Mouse (Mus musculus) embryonic facial prominence, embryonic 11.5 days (tissue): ENCODE results near the gene Slc35g3. TPM values are rescaled to one million over a fixed set of nuclear protein-coding genes. Genes with fewer than 3 reads are reported as not detected.

Source experiments
- ATAC-seq: fragments of 200-750 bp; cut with Nextera tagmentation; replicated peaks from 2 replicates; pipeline ENCODE4 v1.8.0; 2017; ENCODE audit warnings: low read depth; ENCODE audit not compliant: insufficient number of reproducible peaks, low FRiP score, low TSS enrichment
- DNase-seq: peaks from one replicate; pipeline ENCODE4 v3.0.0-alpha.2; 2015; ENCODE audit warnings: low spot score
- H3K27ac ChIP-seq: fragments of 300-500 bp; sonication (generic); replicated peaks from 2 replicates; pipeline ENCODE4 v1.5.1; 2014; ENCODE audit warnings: mild to moderate bottlenecking, low read depth, low read length, control low read depth
- H3K27me3 ChIP-seq: fragments of 300-500 bp; sonication (generic); 2 replicates; pipeline ENCODE4 v1.6.1; 2014; ENCODE audit warnings: mild to moderate bottlenecking, low read length, moderate library complexity, mixed read lengths; ENCODE audit not compliant: control insufficient read depth, insufficient read depth
- H3K36me3 ChIP-seq: fragments of 300-500 bp; sonication (generic); replicated peaks from 2 replicates; pipeline ENCODE4 v1.6.1; 2014; ENCODE audit warnings: low read depth, mild to moderate bottlenecking, low read length, moderate library complexity, mixed read lengths; ENCODE audit not compliant: control insufficient read depth, insufficient read depth
- H3K4me1 ChIP-seq: fragments of 300-500 bp; sonication (generic); 2 replicates; pipeline ENCODE4 v1.6.1; 2014; ENCODE audit warnings: low read length, mixed read lengths; ENCODE audit not compliant: control insufficient read depth, insufficient read depth
- H3K4me2 ChIP-seq: fragments of 300-500 bp; sonication (generic); 2 replicates; pipeline ENCODE4 v1.6.1; 2014; ENCODE audit warnings: low read depth, mild to moderate bottlenecking, control low read depth, low read length, moderate library complexity
- H3K4me3 ChIP-seq: fragments of 300-500 bp; sonication (generic); 2 replicates; pipeline ENCODE4 v1.5.1; 2014; ENCODE audit warnings: low read depth, low read length, control low read depth
- H3K9ac ChIP-seq: fragments of 300-500 bp; sonication (generic); replicated peaks from 2 replicates; pipeline ENCODE4 v1.6.1; 2014; ENCODE audit warnings: mild to moderate bottlenecking, control low read depth, low read length
- H3K9me3 ChIP-seq: fragments of 300-500 bp; sonication (generic); replicated peaks from 2 replicates; pipeline ENCODE4 v1.6.1; 2016; ENCODE audit warnings: mild to moderate bottlenecking, low read length, inconsistent platforms, mixed read lengths; ENCODE audit not compliant: control insufficient read depth
- WGBS: fragments of 180-500 bp; shearing (Covaris S2); extraction: QIAGEN DNeasy Blood & Tissue Kit; methylation state at CpG from one replicate; pipeline ENCODE4 v1.1.7; 2014; 5-methylcytosine and 5-hydroxymethylcytosine counted together
- polyA plus RNA-seq: library from polyadenylated mRNA; unstranded; fragments of >200 nt; fragmentation: Nextera tagmentation; extraction: Ambion mirVana; gene quantifications from 2 replicates; pipeline ENCODE4 v1.2.1, GENCODE M21; 2014

Gene Slc35g3
- polyA plus RNA-seq, 1 experiment from 2014 or later: 0.18 TPM

DNA sequence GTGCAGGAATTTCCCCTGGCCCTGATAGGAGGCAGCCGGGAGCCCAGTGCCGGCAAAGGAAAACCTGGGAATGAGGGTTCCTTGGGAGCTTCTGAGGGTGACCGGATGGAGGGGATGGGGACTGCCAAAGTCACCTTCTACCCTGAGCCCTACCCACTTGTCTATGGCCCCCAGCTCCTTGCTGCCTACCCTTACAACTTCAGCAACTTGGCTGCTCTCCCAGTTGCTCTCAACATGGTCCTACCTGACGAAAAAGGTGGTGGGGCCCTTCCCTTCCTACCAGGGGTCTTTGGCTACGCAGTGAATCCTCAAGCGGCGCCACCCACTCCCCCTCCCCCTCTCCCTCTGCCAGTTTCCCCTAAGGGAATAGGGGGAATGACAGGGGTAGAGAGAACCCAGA is 17.2 kb upstream of the Slc35g3 start:
- DNase-seq: no peak
- Histone ChIP-seq H3K36me3 (no peaks in the 10 kb centered on the region), H3K4me2 (no peak overlapping the region), H3K9me3 (no peaks in the 10 kb centered on the region), H3K27me3 (no peaks in the 10 kb centered on the region; the same call in 1 of the 2 replicates), H3K27ac (no peak overlapping the region), H3K4me3 (no peak overlapping the region), H3K9ac (no peak overlapping the region), H3K4me1 (no peaks in the 10 kb centered on the region)
- ATAC-seq: no peak
- 36% methylated on average over 7 of the region's 7 CpGs for WGBS

DNA sequence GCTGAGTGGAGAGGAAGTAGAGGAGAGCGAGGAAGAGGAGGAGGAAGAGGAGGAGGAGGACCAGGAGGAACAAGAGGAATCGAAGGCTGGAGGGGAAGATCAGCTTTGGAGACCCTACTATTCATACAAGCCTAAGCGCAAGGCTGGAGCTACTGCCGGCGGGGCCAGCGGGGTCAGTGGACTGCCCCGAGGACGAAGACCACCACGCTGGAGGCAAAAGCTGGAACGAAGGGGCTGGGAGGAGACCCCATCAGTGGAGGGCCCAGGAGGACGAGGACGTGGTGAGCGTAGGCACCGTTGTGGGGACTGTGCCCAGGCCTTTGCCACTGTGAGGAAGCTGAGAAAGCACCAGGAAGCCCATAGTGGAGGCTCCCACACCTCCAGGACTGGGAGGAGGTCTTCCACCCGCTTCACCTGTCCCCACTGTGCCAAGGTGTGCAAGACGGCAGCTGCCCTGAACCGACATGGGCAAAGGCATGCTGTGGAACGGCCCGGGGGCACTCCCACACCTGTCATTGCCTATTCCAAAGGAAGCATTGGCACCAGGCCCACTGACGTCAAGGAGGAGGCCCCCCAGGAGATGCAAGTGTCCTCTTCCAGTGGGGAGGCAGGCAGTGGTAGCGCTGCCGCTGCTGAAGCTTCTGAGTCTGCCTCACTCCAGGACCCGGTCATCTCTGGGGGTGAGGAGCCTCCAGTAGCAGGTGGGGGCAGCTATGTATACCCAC is 16.7 kb upstream of the Slc35g3 start:
- H3K9me3 ChIP-seq: no peaks in the 10 kb centered on the region

DNA sequence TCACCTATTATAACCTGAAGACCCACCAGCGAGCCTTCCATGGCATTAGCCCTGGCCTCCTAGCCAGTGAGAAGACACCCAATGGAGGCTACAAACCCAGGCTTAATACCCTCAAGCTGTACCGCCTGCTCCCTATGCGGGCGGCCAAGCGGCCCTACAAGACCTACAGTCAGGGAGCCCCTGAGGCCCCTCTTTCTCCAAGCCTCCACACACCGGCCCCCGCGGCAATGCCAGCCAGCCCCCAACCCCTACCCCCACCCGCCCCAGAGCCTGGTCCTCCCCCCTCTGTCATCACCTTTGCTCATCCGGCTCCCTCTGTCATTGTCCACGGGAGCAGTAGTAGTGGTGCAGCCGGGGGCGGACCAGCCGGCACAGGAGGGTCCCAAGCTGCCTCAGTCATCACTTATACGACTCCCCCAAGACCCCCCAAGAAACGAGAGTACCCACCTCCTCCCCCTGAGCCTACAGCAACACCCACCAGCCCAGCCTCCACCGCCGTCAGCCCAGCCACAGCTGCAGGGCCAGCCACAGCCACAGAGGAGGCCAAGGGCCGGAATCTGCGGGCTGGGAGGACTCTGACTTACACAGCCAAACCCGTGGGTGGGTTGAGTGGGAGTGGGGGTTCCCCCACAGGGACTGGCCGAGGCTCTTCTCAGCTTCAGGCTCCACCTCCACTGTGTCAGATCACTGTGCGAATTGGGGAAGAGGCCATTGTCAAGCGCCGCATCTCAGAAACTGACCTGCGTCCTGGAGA is 15.9 kb upstream of the Slc35g3 start:
- DNase-seq (no peak), ATAC-seq (no peak)
- no peaks in the 10 kb centered on the region for H3K36me3 ChIP-seq
- H3K4me3 ChIP-seq: no peak overlapping the region
- no peak overlapping the region for H3K27ac ChIP-seq
- no peak overlapping the region for H3K9ac ChIP-seq
- no peaks in the 10 kb centered on the region for H3K9me3 ChIP-seq
- WGBS: 68% methylated on average over 26 of the region's 26 CpGs
- no peak overlapping the region for H3K4me2 ChIP-seq
- no peaks in the 10 kb centered on the region for H3K4me1 ChIP-seq
- no peaks in the 10 kb centered on the region; the same call in 1 of the 2 replicates for H3K27me3 ChIP-seq

More for the DNA sequence above, 16.7 kb upstream of the Slc35g3 start:
- H3K27ac ChIP-seq: no peak overlapping the region
- no peaks in the 10 kb centered on the region for H3K36me3 ChIP-seq
- WGBS: 61% methylated on average over 23 of the region's 23 CpGs
- no peaks in the 10 kb centered on the region; the same call in 1 of the 2 replicates for H3K27me3 ChIP-seq
- ATAC-seq (0 out of 2 replicates have a peak, but pooled peaks have one; percentile 16), DNase-seq (no peak)
- no peak overlapping the region for H3K4me2 ChIP-seq
- no peak overlapping the region for H3K9ac ChIP-seq
- H3K4me3 ChIP-seq: no peak overlapping the region
- H3K4me1 ChIP-seq: no peaks in the 10 kb centered on the region

DNA sequence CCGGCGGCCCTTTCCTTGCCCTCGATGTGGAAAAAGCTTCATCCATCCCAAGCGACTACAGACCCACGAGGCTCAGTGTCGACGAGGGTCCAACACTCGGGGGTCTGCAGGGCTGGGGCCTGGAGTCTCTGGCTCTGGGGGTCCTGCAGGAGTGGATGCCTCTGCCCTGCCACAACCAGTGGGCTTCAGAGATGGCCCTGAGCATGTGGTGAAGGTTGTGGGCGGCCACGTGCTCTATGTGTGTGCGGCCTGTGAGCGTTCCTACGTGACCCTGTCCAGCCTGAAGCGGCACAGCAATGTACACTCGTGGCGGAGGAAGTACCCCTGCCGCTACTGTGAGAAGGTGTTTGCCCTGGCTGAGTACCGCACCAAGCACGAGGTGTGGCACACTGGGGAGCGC is 14.7 kb upstream of the Slc35g3 start:
- ATAC-seq (no peak), DNase-seq (no peak)
- Histone ChIP-seq H3K27ac (no peak overlapping the region), H3K9me3 (no peaks in the 10 kb centered on the region), H3K36me3 (no peaks in the 10 kb centered on the region), H3K27me3 (no peaks in the 10 kb centered on the region; the same call in 1 of the 2 replicates), H3K9ac (no peak overlapping the region), H3K4me2 (no peak overlapping the region), H3K4me1 (no peaks in the 10 kb centered on the region), H3K4me3 (no peak overlapping the region)
- 82% methylated on average over 20 of the region's 20 CpGs for WGBS

DNA sequence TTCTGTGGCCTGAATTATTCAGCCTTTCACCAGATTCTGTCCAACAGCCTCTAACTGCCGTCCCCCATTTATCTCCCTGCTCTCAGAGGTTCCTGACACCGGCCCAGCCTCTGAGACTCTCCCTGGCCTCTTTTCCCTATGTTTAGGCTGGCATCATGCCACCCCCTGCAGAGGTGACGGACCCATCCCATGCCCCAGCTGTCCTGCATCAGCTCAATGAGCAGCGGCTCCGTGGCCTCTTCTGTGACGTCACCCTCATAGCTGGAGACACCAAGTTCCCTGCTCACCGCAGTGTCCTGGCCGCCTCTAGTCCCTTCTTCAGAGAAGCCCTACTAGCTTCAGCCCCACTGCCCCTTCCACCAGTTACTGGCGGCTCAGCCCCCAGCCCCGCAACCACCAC is 13.9 kb upstream of the Slc35g3 start:
- H3K9ac ChIP-seq: no peak overlapping the region
- DNase-seq: no peak
- H3K4me3 ChIP-seq: no peak overlapping the region
- H3K27ac ChIP-seq: no peak overlapping the region
- no peaks in the 10 kb centered on the region for H3K4me1 ChIP-seq
- H3K9me3 ChIP-seq: no peaks in the 10 kb centered on the region
- WGBS: 68% methylated on average over 10 of the region's 10 CpGs
- H3K36me3 ChIP-seq: no peaks in the 10 kb centered on the region
- H3K4me2 ChIP-seq: no peak overlapping the region
- no peak for ATAC-seq
- no peaks in the 10 kb centered on the region; the same call in 1 of the 2 replicates for H3K27me3 ChIP-seq

DNA sequence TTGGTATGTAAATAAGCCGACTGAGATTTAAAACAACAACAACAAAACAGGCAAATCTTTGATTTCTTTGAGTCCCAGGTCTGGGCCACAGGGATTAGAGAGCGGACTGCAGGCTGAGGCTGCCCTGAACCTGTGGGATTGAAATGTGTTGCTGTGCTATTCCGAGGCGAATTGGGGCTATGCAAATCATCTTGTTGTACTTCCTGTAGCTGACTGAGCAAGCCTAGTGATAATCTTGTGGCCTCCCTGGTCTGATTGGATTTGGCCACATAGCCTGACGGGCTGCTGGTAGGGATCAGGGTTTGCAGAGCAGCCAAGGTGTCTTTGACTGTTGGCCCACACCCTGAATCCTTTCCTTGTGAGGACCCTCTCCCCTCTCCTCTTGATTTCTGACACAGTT is 13.2 kb upstream of the Slc35g3 start:
- no peak overlapping the region for H3K9ac ChIP-seq
- ATAC-seq (no peak), DNase-seq (no peak)
- no peak overlapping the region for H3K4me2 ChIP-seq
- H3K36me3 ChIP-seq: no peaks in the 10 kb centered on the region
- no peaks in the 10 kb centered on the region; the same call in 1 of the 2 replicates for H3K27me3 ChIP-seq
- no peaks in the 10 kb centered on the region for H3K9me3 ChIP-seq
- H3K27ac ChIP-seq: no peak overlapping the region
- H3K4me3 ChIP-seq: no peak overlapping the region
- no peaks in the 10 kb centered on the region for H3K4me1 ChIP-seq
- 53% methylated on average over 5 of the region's 5 CpGs for WGBS

DNA sequence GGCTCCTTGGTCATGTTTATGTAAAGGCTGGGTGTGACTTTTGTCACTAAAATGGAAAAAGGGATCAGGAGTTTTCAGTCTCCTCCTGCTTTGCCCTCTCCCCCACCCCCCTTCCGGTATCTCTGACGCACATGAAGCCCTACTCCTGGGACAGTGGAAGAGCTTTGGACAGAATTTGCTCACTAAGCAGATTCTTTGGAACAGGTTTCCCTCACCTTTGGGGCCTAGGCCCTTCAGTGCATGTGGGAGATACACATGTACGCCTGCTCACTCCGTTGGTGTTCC is 5.8 kb upstream of the Slc35g3 start:
- no peaks in the 10 kb centered on the region for H3K9me3 ChIP-seq
- no peak for DNase-seq
- 63% methylated on average over 4 of the region's 4 CpGs for WGBS
- H3K4me3 ChIP-seq: no peak overlapping the region
- no peak overlapping the region for H3K27ac ChIP-seq
- H3K36me3 ChIP-seq: no peaks in the 10 kb centered on the region
- H3K4me2 ChIP-seq: no peak overlapping the region
- H3K9ac ChIP-seq: no peak overlapping the region
- no peaks in the 10 kb centered on the region for H3K27me3 ChIP-seq
- H3K4me1 ChIP-seq: no peaks in the 10 kb centered on the region
- ATAC-seq: no peak

DNA sequence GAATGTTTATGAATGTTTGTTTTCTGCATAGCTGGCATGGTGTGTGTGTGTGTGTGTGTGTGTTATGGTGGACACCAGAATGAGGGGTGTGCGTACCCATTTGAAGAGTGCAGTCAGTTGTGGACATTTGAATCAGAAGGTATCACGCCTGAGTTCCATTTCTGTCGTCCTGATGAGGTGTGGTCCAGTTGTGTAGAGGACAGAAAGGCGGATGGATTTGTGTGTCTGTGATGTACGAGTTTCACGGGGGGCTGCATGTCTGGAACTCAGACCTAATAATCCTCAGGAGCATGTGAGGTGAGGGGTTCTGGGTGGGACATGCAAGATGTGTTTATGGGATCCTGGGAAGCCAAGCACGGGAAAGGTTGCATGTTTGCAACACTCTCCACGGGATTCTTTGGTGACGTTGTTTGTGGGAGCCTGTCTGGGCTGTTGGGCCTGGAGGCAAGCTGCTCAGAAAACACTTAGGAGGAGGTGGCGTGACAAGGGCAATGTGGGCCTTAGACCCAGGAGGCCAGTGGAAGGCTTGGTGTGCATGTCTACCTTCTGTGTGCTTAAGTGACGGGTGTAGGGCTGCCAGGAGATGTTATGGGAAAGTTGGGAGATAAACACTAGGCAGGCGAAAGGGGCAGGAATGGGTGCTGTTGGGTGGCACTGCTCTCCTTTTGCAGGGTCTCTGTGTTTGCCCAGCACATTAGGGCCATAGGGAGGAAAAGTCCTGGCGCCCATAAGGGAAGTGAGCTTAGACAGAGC is 5.3 kb upstream of the Slc35g3 start:
- peak overlapping the region; percentile 80 for H3K4me3 ChIP-seq
- WGBS: 63% methylated on average over 13 of the region's 13 CpGs
- H3K9ac ChIP-seq: no peak overlapping the region
- H3K27ac ChIP-seq: no peak overlapping the region
- DNase-seq: no peak
- H3K4me1 ChIP-seq: no peaks in the 10 kb centered on the region
- H3K9me3 ChIP-seq: no peaks in the 10 kb centered on the region
- peak overlapping the region; percentile 84 for H3K4me2 ChIP-seq
- no peak for ATAC-seq
- H3K36me3 ChIP-seq: no peaks in the 10 kb centered on the region
- no peaks in the 10 kb centered on the region for H3K27me3 ChIP-seq
